In the genomic region with DNA sequence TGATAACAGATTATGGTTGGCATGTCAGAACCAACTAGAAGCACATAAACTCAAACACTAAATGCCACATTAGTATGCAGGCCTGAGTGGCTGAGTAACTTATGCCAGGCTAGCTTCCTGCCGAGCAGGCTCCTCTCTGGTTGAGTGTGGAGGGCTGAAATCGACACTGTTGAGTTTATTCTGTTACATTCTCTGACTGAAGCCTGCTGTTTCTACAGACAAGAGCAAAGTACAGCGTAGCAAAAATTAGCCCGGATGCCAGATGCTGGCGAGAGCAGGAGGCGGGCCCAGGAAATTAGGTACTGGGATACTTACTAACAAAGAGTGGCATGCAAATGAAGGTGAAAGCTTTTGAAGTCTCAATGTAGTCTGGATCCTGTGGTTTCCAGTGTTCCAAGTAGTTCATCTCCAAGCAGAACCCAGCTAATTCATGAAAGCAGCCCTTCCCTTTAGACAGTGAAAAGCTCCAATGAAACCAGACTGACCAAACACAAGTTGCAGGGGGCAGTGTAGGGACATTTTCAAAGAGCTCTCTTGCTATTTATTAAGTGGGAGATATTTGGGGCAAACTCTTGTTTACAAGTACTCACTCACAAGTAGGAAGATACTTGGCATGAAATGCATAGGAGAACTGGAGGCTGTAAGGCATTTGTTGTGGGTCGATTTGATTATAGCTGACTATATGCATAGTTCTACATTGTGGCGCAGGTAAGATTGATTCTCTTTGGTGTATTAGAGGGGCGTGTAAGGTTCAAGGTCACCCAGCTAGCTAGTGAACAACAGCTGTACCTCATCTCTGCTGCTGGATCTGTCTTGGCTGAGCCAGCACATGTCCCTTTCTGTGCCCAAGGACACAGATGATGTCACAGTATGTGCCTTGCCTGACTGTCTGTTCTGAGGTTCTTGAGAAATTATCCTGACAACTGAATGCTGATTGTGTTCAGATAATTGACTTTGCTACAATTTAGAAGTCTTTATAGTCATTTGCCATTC, we compare ENCODE assay signal across 12 mouse cellular contexts. TPM values are rescaled to one million over a fixed set of nuclear protein-coding genes. Genes with fewer than 3 reads are reported as not detected.
DNase-seq lines count a peak whose midpoint lies in the region; ATAC-seq and TF ChIP-seq lines count a peak whose summit lies in the region.
"Had no signal": no experiment of that assay in that cellular context is flagged by ENCODE, and none has a peak within 500 bp of the region (broad histone marks: within the 10 kb centered on the region; RNA-seq: fewer than 3 reads in every experiment).

No protein-coding gene starts in this region.

- no peak overlapping the region for H3K9ac ChIP-seq in neural tube, embryonic 13.5 days
- H3K9ac ChIP-seq in midbrain, postnatal 0 days (replicated peaks; ENCODE audit: low read length, poor library complexity, severe bottlenecking): no peak overlapping the region
- H3K9ac ChIP-seq: heart, embryonic 15.5 days; limb, embryonic 12.5 days had no signal

- peaks cover 9% of the 10 kb centered on the region; the same call in 1 of the 2 replicates for H3K4me1 ChIP-seq in neural tube, embryonic 13.5 days (replicated peaks)
- no peaks in the 10 kb centered on the region for H3K4me1 ChIP-seq in midbrain, postnatal 0 days (ENCODE audit: insufficient read depth, low read length)
- H3K4me1 ChIP-seq: heart, embryonic 15.5 days; limb, embryonic 12.5 days had no signal

- peak; percentile 4; the same call in 1 of the 2 replicates for TF ChIP-seq CTCF in midbrain, postnatal 0 days (IDR thresholded peaks at IDR 0.05)

- H3K36me3 ChIP-seq in neural tube, embryonic 13.5 days: peaks cover 9% of the 10 kb centered on the region
- H3K36me3 ChIP-seq in midbrain, postnatal 0 days (ENCODE audit: insufficient read depth, low read length): peaks cover 7% of the 10 kb centered on the region; the same call in 1 of the 2 replicates
- H3K36me3 ChIP-seq: heart, embryonic 15.5 days had no signal

- H3K4me2 ChIP-seq in neural tube, embryonic 13.5 days: no peak overlapping the region
- H3K4me2 ChIP-seq in midbrain, postnatal 0 days (ENCODE audit: low read depth, low read length, poor library complexity, severe bottlenecking): no peak overlapping the region
- H3K4me2 ChIP-seq: heart, embryonic 15.5 days; limb, embryonic 12.5 days had no signal

- 41% methylated on average over 9 of the region's 9 CpGs for WGBS in neural tube, embryonic 13.5 days
- 55% methylated on average over 9 of the region's 9 CpGs for WGBS in midbrain, postnatal 0 days

- H3K27me3 ChIP-seq in neural tube, embryonic 13.5 days: peaks cover 16% of the 10 kb centered on the region
- peaks cover 4% of the 10 kb centered on the region; the same call in 1 of the 2 replicates for H3K27me3 ChIP-seq in midbrain, postnatal 0 days (ENCODE audit: insufficient read depth, low read length)

- ATAC-seq in neural tube, embryonic 13.5 days (ENCODE audit: low read depth): 0 out of 2 replicates have a peak, but pooled peaks have one; percentile 32
- 0 out of 2 replicates have a peak, but pooled peaks have one; percentile 41 for ATAC-seq in midbrain, postnatal 0 days (ENCODE audit: low FRiP score)

- H3K9me3 ChIP-seq in neural tube, embryonic 13.5 days: no peaks in the 10 kb centered on the region
- no peaks in the 10 kb centered on the region for H3K9me3 ChIP-seq in midbrain, postnatal 0 days (ENCODE audit: low read length)
- H3K9me3 ChIP-seq: G1E; heart, embryonic 15.5 days; limb, embryonic 12.5 days had no signal

- H3K4me3 ChIP-seq in neural tube, embryonic 13.5 days: no peak overlapping the region
- no peak overlapping the region for H3K4me3 ChIP-seq in midbrain, postnatal 0 days (ENCODE audit: low read depth, low read length)
- H3K4me3 ChIP-seq: heart, embryonic 15.5 days; limb, embryonic 12.5 days had no signal

- no peak overlapping the region for H3K27ac ChIP-seq in neural tube, embryonic 13.5 days (replicated peaks)
- H3K27ac ChIP-seq in midbrain, postnatal 0 days (ENCODE audit: low read depth, low read length): no peak overlapping the region
- H3K27ac ChIP-seq: heart, embryonic 15.5 days; limb, embryonic 12.5 days had no signal

- DNase-seq in adrenal gland, adult 8-10 months: peak; percentile 36
- DNase-seq in adrenal gland, postnatal 4 days (ENCODE audit: low spot score in 2 of 2): no peak
- DNase-seq in layer of hippocampus, adult 11-12 months (ENCODE audit: low spot score): peak; percentile 28
- no peak for DNase-seq in layer of hippocampus, postnatal 25 days (ENCODE audit: extremely low spot score in 1 of 2, low spot score in 1 of 2)
- DNase-seq in neural tube, embryonic 10.5 days (ENCODE audit: extremely low spot score, low spot score): no peak
- DNase-seq in midbrain, postnatal 0 days (ENCODE audit: low spot score): peak; percentile 21
- no peak for DNase-seq in retina, postnatal 1 day
- DNase-seq: cerebellum, postnatal 10 days had no signal

RNA-seq across cellular contexts. Expression of a gene that starts 5.9 kb away (rescaled TPM):
- 1 to 10 TPM; 1.0 to 1.3 (median 1.1) TPM for total RNA-seq in adrenal gland, adult 8-10 months (2022)
- 1 to 10 TPM; 1.6 to 1.8 TPM for total RNA-seq in adrenal gland, postnatal 4 days (2021)
- 1 to 10 TPM; 6.8 to 6.9 TPM for total RNA-seq in layer of hippocampus, postnatal 25 days (2021)
- 0.42 and 0.55 TPM in 2 replicates for polyA plus RNA-seq in neural tube, embryonic 13.5 days (2015; fragmentation: Nextera tagmentation; extraction: Ambion mirVana)
- 1.5 and 1.9 TPM in 2 replicates for total RNA-seq in midbrain, postnatal 0 days (2014; rRNA removed)
- polyA plus RNA-seq in midbrain, postnatal 0 days (2015; fragmentation: Nextera tagmentation; extraction: Ambion mirVana): 1.3 and 1.4 TPM in 2 replicates
- polyA plus RNA-seq: G1E had no signal

Comparison
In these comparisons a context has a peak if more than half of its experiments do, and no peak if none do; other contexts are left out.
1. DNase-seq: peak in adrenal gland, adult 8-10 months (single experiment), layer of hippocampus, adult 11-12 months (single experiment) and midbrain, postnatal 0 days (single experiment); none in adrenal gland, postnatal 4 days (0 of 2), layer of hippocampus, postnatal 25 days (0 of 2), neural tube, embryonic 10.5 days (single experiment) and retina, postnatal 1 day (single experiment).